Mouse (Mus musculus): ENCODE data around the gene Tusc2.

- TF ChIP-seq POLR2A (IDR thresholded peaks at IDR 0.05; ENCODE audit: extremely low read depth, insufficient read depth, low read length): no peak
- TF ChIP-seq CTCF (IDR thresholded peaks at IDR 0.05; ENCODE audit: low read depth, low read length): no peak
Observed at GRCm38 (mm10) chr9:107582509-107583062, 19.5 kb downstream of the Tusc2 start.
